Mouse (Mus musculus) right cerebral cortex, postnatal 36 days (tissue): Measurements from ENCODE around the gene Tmem210.

Experiments used
- DNase-seq, 2 experiments: peaks; one replicate each; pipeline ENCODE4 v3.0.0; 2022; ENCODE audit warnings: low spot score in 2 of 2, mixed read lengths in 1 of 2

The Tmem210 gene

GRCm38 (mm10) chr2:25293706-25294105 lies 5.8 kb downstream of the Tmem210 start:
- no peak for DNase-seq

GRCm38 (mm10) chr2:25297093-25297492 lies 9.1 kb downstream of the Tmem210 start:
- no peak for DNase-seq

GRCm38 (mm10) chr2:25298046-25298445 lies 10.1 kb downstream of the Tmem210 start:
- no peak for DNase-seq

GRCm38 (mm10) chr2:25303452-25303851 lies 15.5 kb downstream of the Tmem210 start:
- DNase-seq, result no peak

- no peak for DNase-seq
Measured at GRCm38 (mm10) chr2:25303931-25304656, 16.1 kb downstream of the Tmem210 start.

- DNase-seq, result peak; percentile 56 to 66
Measured at GRCm38 (mm10) chr2:25304657-25305541, 17.0 kb downstream of the Tmem210 start.

- no peak for DNase-seq
Measured at GRCm38 (mm10) chr2:25305587-25306359, 17.8 kb downstream of the Tmem210 start.

- DNase-seq, result no peak
Measured at GRCm38 (mm10) chr2:25310180-25310579, 22.2 kb downstream of the Tmem210 start.

GRCm38 (mm10) chr2:25310969-25311368 lies 23.0 kb downstream of the Tmem210 start:
- no peak for DNase-seq

GRCm38 (mm10) chr2:25311491-25311891 lies 23.5 kb downstream of the Tmem210 start:
- no peak for DNase-seq

- no peak for DNase-seq
Measured at GRCm38 (mm10) chr2:25318119-25318966, 30.4 kb downstream of the Tmem210 start.

- DNase-seq, result peak; percentile 92
Measured at GRCm38 (mm10) chr2:25318971-25319773, 31.2 kb downstream of the Tmem210 start, which contains the start of gene Grin1. Grin1 (minus strand) TSS chr2:25319187.

GRCm38 (mm10) chr2:25320084-25320483 lies 32.1 kb downstream of the Tmem210 start:
- no peak for DNase-seq

GRCm38 (mm10) chr2:25326036-25326435 lies 38.1 kb downstream of the Tmem210 start:
- DNase-seq, result no peak

- no peak for DNase-seq
Measured at GRCm38 (mm10) chr2:25328440-25328839, 40.5 kb downstream of the Tmem210 start.

GRCm38 (mm10) chr2:25331470-25331869 lies 43.5 kb downstream of the Tmem210 start:
- DNase-seq, result no peak

GRCm38 (mm10) chr2:25332286-25333160 lies 44.6 kb downstream of the Tmem210 start, which contains the start of gene Man1b1:
Man1b1 (plus strand) TSS chr2:25332338.
- DNase-seq, result peak; percentile 99

GRCm38 (mm10) chr2:25333569-25333968 lies 45.6 kb downstream of the Tmem210 start:
- no peak for DNase-seq

- no peak for DNase-seq
Measured at GRCm38 (mm10) chr2:25338303-25338702, 50.4 kb downstream of the Tmem210 start.
